Mouse (Mus musculus): ENCODE measurements at regions not wholly inside any gene's neighbourhood (a gene's known extent, or its start where the extent isn't known, plus 50 kb on each side); places are given as distances from the start of the nearest gene placed in this dataset.

DNA sequence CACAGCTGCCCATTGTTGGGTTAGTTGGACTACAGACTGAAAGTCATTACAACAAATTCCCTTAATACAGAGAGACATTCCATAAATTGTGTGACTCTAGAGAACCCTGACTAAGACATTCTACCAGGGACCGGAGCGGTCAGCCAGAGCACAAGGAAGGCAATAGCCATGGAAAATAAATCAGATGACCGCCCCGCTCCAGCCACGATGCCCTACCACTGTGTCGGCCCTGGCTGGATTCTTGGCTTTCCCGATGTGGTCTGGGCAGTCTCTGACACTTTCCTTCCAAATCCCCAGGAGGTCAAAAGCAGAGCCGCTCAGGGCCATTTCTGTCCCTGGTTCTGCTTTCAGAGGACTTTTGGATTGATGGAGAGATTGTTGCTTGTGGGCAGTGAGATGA is 57.8 kb downstream of the Lsm3 start:
- DNase-seq, result no peak

DNA sequence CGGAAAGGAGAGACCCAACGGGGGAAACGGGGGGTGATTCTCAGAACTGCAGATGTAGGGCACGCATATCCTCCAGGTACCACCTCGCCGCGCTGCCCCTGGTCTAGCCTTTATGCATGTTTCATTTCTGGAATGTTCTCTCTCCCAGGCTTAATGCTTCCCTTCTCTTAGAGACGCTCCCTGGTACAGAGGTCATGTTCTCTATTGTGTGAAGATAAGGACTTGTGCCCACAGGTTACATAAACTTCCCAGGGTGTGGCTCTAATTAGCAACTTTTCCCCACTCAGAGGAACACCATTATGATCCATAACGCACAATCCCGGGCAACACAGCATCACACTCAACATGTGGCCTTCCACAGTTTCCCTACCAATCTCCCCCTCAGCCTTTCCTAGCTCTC is 58.7 kb downstream of the Lsm3 start:
- no peak for DNase-seq

DNA sequence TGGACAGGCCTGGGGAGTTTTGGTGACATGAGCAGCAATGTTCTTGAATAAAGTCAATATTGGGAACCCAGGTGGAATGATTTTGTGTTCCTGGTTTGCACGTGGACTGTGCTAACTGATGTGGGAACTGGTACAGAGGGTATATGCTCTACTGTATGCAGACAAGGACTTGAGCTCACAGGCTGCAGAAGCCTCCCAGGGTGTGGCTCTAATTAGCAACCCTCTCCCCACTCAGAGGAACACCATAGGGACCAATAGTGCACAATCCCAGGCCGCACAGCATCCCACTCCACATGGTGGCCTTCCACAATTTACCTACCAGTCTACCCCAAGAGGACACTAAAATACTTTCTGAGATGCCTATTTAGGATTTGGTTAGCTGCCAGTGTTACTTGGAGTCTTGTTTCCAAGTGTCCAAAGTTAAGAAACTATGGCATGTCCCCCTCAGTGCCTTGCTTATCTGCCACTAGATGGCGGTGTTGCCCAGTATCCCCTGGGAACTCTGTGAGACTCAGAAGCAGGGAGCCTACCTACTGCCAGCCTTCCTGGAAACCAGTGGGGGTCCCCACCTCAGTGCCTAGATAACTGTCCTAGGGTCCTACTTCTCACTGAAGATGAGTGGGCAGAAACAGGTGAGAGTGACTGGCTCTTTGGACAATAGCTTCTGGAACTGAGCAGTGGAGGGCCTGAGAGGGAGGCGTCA is 60.1 kb downstream of the Lsm3 start:
- DNase-seq, result peak; percentile 71 to 78

DNA sequence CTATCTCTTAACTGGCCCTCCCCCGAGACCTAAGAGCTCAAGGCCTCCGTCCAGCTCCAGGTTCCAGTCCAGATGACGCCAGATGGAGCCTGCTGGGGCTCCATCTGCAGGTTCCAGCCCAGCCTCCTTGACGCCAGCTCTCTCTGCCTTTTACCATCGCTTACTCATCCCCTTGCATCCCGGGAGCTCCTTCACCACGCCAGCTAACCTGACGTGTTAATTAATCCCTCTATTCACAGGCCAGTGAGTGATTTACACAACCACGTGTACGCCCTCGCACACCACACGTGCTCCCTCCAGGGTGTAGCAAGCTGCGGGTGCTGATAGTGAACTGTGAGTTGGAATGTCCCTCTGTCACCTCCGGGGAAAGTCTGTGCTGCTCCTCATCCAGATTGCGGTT is 61.2 kb downstream of the Lsm3 start:
- DNase-seq, result peak; percentile 77 to 81

DNA sequence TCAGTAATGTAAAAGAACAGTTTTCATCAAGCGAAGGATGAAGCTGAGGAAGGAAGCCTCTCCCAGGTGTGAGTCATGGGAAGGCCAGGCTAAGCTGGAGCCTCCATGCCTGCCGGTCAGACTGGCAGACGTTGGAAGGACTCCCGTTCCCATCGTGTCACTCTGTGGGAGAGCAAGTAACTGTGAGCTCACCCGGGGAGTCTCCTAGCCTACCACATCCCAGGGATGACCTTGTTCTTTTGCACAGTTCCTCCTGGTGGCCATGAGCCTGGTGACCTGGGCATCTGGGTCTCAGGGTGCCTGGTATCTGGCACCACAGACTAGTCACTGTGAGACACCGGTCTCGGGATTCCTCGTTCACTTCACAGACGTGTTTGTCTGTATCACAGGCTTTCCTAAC is 63.9 kb downstream of the Lsm3 start:
- no peak for DNase-seq

DNA sequence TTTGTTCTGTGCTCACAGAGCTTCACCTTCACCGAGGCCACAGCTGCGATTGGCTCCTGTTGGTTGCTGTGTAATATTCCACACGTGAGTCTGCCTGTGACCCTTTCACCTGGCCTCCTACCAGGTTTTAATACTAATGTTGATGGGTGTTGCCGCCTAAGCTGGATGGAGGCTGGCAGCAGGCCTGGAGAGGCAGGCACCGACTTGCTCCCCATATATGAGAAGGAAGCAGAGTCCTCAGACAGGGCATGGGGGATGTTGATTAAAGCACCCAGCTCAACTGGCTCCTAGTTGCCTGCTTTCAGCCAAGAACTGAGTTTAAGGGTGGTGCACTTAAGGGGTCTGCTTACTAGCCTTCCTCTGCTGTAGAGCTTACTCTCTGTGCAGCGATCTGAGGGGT is 64.9 kb downstream of the Lsm3 start:
- no peak for DNase-seq

DNA sequence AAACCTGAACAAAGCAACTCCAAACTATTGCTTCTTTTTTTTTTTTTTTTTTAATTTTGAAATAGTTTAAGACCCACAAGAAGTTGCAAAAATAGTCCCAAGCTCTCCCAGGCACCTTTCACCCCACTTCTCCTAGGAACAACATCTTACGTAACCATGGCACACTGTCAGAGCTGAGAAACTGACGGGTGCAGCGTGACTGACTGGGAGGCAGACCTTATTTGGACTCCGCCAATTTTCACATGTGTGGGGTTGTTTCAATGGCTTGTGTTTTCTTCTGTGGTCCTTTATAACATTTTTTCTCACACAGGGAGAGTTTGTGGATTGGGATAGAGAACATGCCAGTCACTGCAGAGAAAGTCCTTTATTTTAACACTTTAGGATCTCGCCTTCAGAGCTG is 66.6 kb downstream of the Lsm3 start:
- DNase-seq, result no peak

DNA sequence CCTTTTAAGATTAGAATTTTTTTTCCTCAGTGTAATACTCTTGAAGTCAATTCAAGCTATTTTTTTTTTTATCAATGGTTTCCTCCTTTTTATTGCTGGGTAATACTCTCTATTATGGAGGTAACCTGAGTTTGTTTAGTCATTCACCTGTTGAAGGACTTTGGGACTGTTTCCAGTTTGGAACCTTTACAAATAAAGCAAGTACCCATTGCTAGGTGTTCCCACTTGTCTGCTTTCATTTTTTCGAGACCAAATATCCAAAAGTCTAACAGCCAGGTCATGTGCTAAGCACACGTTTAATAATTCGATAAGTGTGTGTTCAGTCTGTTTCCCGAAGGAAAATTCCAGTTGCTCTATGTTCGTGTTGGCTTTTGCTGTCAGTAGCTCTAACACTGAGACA is 67.6 kb downstream of the Lsm3 start:
- no peak for DNase-seq

DNA sequence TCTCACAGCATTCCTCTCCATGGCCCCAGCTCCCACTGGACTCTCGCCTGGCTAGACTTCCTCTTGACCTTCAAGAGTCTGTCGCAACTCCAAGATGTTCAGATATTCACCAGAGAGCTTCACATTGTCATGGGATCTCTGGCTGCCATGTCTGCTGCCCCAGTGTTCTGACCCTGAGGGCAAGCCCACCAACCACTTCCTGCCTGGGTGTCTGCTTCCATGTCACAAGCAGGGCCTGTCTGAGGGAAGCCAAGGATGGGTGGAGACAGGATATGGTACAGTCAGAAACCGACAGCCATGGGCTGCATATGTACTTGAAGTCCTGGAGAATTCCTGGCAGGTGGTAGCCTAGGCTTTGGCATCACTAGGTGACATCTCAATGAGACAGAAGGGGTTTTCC is 69.8 kb downstream of the Lsm3 start:
- DNase-seq, result no peak

DNA sequence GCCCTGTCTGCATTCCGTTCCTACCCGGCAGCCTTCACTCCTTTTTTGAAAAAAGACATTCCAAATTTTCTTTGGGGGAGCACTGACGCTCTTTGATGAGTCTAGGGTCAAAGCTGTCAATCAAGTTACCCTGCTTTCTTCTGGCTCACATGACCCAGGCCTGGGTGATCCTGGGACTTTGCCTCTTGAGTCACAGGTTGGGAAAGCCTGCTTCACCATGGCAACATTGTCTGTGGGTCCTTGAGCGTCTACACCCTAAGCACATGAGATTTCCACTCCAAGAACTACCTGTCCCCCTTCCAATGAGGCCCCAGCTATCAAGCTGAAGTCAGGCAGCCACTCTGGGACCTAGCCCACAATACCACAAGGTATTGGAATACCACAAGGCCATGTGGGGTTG is 73.5 kb downstream of the Lsm3 start:
- no peak for DNase-seq

DNA sequence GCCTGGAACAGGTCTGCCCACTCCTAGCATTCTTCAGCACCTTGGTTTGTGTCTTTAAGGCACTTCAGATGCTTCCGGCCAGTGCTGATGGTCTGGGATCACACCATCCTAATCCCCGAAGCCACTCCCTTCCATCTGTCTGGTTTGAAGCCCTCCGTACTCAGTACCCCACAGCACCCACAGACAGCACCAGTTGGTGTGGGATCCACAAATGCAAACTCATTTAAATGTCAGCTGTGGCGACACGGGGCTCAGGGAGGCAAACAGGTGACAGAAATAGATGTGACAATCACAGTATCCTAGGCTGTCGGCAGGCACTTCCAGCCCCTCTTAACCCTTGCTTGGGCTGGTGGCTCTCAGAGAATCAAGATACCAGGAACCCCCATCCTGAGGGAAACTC is 74.7 kb downstream of the Lsm3 start:
- no peak for DNase-seq

DNA sequence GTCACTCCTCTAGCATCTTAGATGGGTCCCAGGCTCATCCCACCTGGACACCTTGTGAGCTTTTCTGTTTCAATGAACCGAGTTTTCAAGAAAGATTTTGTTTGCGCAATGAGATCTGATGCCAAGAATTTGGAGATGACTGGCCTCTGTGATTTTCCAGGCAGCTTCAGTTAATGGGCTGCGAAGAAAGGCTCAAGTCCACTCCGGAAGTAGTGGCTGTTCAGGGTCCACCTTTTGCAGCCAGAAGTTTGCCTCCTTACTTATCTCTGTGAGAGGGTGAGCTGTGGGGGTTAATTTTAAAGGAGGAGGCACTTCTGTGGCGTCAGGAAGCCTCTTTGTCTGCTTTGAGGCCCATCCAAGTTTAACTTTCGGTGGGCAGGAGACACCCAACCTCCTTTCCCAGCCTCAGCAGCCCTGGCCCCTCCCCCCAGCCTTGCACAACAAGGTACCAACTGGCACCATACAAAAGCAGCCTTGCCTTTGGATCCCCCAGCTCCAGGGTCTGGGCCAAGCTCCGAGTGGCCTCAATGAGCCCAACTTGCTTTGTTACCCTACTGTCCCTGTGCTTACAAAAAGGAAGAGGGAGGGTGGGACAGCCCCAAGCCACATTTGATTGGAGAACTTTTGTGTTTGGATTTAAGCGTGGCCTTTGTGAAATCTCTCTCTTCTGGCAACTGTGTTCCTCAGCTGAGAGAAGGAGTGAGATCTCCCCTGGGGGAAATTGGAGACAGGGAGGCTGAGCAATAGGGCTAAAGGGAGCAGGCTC is 75.3 kb downstream of the Lsm3 start:
- DNase-seq, result no peak

DNA sequence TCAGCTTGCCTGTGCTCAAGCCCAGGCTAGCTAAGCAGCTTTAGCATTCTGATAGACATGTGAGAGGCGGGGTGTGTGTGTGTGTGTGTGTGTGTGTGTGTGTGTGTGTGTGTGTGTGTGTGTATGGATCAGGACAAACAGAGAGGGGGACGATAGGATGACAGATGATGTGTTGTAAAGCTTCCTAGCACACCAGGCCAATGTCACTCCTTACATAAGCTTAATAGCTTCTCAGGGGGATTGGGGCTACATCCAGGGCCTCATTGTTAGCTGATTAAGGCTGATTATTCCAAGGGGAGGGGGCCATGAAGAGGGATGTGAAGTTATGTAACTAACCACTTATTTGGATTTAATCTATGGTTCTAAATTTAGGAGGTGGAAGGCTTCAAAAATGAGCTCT is 76.9 kb downstream of the Lsm3 start:
- DNase-seq, result no peak

DNA sequence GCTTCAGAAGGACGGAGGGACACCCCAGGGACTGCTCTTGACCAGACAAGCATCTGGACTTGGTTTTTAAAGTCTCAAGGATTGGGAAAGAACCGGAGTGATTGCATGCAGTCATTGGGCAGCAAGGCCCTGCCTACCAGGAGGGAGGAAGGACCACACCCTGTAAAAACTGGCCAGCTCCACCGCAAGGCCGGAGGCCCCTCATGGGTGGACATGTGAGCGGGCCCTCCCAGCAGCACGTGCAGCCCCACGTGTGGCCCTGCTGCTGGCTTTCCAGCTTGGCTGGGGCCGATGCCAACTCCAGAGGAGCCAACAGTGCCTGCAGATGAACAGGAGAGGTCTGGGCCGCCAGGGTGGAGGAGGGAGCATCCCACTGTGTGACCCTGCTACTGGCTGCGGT is 83.2 kb downstream of the Lsm3 start:
- DNase-seq, result peak; percentile 40 to 59

DNA sequence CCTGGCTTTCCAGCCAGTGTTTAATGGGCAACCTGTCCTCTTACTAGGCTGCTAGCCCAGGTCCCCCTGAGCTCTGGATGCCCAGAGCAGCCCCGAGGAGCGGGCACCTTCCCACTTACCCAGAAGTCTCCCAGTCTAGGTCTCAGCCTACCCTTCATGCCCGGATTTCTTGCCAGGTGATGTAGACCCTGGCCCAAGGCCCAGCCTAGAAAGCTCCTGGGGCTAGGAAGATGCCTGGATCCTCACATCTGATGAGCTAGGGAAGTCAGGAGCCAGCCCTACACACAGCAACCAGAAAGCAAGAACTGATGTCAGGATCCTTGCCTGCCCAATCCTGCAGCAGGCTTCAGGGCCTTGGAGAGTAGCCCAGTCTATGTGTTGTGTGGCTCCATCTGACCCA is 83.7 kb upstream of the Slc6a6 start:
- no peak for DNase-seq

DNA sequence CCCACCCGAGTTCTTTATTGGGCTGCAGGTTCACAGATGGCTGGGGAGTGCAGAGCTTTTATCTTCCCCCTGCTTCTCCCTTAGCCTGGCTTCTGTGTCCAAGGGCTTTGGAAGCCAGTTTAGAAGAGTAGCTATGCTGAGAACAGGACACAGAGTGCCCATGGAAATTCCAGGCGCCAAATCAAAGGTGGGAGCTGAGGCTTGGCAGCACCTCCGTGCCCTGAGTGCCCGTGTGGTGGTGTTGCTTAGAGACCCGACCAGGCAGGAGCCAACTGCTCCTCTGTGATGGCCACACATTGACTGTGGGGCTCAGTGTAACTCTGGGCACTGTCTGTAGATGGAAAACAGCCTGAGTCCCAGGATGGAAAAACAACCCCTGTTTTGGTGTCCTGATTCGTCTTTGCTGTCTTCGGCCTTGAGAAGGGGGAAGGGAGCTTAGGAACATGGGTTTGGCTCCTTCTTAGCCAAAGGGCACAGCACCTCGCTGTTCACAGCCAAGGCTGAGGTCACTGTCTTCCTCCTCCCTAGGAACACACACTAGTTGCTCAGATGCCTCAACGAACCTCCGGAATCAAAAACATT is 77.1 kb upstream of the Slc6a6 start:
- DNase-seq, result no peak

DNA sequence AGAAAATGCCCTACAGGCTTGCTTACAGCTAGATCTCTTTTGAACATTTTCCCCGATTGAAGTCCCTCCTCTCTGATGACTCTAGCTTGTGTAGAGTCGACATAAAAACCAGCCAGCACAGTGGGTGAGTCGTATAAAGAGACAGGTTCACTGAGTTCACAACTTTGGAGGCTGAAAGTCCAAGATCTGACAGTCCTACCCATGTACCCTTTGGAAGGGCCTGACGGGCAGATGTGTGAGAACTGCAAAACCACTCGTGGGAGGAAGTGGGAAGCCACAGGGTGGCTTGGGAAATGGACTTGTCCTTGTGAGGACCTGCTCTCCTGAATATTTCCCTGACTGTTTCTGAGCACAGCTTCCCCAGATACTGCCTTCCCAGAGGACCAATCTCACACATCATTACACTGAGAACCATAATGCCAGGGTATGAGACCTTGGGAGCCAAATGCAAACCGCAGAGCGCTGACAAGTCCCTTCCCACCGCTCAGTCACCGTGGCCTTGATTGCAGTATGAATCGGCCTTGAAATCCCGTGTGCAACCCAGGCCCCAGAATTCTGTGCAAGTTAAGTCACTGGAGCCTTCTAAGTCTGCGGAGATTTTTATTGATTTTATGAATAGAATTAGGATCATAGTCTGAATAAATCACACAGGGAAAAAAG is 76.1 kb upstream of the Slc6a6 start:
- DNase-seq, result no peak

DNA sequence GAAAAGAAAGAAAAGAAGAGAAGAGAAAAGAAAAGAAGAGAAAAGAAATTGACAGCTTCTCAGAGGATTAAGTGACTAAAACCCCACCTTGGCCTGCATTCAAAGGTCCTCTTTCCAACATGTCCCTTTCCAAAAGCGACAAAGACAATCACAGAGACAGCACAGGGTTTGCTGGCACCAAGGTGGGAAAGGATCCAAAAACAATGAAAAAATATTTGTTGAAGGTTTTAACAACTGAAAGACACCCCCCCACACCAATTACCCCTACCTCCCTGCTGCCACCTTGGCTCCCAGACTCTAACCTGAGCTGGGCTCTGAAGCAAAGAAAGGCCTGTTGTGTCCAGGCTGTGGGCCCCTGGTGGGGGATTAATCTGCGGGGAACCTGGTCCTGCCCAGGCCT is 74.2 kb upstream of the Slc6a6 start:
- no peak for DNase-seq

DNA sequence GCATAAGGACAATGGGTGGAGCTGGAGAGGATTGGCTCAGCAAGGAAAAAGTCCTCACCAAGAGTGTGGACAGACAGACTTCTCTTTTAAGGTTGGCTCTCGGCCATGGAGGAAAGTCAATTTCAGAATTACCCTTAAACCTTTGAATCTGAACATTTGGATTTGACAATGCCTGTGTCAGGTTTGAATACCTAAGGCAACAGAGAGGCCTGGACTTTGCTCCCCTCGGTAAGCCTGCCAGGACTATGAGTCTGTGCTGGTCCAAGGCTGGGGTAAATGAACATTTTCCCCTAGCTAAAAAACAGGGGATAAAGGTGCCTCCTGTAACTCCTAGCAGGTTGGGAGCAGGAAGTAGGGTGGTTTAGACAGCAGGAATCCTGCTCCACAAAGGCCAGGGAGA is 68.8 kb upstream of the Slc6a6 start:
- DNase-seq, result no peak

DNA sequence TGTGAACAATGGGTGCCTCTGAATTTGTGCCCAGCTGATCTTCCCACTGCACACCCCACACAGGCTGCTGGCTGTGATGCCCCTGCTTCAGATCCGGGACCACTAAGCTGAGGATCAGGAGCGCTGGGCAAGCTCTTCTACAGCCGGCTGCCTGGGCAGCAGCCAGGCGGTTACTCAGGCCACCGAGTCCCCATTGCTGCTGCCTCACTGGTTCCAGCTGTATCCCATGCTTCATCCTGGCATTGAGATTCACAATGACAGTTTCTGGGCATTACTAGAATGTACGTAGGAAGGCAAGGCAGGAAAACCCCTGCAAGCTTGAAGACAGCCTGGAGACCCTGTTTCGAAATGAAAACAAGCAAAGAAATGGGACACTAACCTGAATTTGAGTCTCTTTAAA is 67.3 kb upstream of the Slc6a6 start:
- no peak for DNase-seq

DNA sequence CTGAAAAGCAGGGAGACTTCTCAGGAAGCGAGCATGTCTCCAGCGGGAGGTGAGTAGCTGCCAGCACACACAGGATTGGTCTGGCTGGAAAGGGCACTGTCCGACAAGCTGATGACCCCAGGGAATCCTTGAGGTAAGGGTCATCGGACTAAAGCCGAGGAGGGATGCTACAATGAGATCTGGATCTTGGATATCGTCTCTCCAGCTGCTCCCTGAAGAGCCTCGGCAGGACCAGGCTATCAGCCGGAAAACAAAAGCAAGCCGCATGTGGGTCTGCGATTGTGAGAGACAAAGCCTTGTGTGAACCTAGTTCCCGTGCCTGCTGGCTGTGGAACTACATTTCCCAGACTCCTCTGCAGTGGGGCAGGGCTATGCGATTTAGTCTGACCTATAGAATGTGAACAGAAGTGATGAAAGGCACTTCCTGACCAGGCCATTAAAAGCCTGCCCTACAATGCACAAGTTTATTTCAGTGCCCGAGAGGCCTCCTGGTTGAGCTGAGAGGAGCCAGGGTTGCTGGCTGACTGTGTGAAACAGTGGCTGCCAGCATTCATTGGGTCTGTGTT is 66.7 kb upstream of the Slc6a6 start:
- peak; percentile 19 to 31 for DNase-seq

DNA sequence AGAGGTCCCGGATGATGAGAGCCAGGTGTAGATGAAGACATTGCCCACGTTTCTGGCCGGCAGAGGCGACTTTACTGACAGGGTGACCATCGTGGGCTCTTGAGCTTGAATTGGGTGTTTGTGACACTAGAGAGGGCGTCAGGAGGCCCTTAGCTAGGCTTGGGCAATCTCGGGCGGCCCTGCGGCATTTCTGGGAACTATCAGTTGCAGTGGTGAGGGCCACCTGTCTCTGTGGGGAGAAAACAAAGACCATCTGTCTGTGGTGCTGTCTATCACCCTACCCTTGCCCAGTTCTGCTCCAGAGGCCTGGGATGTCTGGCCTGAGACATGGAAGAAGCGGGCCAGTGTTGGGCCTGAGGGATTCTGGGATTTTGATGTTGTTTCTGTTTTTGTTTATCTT is 66.2 kb upstream of the Slc6a6 start:
- no peak for DNase-seq

DNA sequence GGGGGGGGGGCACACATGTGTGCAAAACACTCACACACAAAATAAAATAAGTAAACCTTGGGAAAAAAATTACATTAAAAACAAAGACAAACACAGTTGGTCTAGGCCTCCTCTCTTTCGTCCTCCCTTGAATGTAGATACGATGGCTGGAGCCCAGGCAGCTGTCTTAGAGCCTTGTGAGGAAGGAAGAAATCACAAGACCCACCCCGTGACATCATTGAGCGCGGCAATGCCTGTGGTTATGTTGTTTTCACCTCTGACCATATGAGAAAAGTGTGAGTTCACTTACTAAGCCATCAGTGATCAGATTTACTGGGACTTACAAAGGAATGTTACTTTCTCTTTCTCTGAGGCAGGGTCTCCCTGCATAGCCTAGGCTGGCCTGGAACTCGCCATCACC is 64.8 kb upstream of the Slc6a6 start:
- no peak for DNase-seq

All from cerebellum, postnatal 36 days (tissue).